ENCODE assay signal across 27 mouse cellular contexts in the genomic region with DNA sequence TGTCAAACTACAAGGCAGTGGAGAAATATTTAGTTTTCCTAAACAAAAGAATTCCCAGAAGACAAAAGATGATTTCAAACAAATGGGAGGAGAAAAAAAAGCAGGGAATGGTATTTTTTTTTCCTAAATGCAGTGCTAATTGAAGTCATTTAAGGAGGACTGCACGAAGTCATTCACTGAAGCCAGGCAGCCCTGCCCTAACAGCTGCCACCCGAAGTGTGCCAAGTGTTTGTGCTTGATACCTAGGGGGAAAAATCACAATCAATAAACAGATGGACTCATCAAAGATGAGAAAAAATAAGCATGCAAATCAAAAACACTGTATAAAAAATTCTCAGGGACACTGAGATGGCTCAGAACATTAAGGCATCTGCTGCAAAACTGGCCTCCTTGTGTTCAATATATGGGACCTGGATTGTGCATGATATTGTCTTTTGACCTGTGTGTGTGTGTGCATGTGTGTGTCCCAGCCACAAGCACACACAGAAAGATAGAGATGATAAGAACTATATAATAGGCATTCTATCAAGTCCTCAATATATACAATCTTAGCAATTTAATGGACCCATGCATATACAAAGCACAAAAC.
DNase-seq lines count a peak whose midpoint lies in the region; ATAC-seq and TF ChIP-seq lines count a peak whose summit lies in the region.
"Had no signal": no experiment of that assay in that cellular context is flagged by ENCODE, and none has a peak within 500 bp of the region (broad histone marks: within the 10 kb centered on the region; RNA-seq: fewer than 3 reads in every experiment).

No protein-coding gene starts in this region.

- TF ChIP-seq POLR2A in brain, embryonic 14.5 days (IDR thresholded peaks at IDR 0.05; ENCODE audit: borderline replicate concordance, extremely low read depth, insufficient read depth, insufficient read length, poor library complexity, severe bottlenecking) = no peak

- DNase-seq in forebrain, embryonic 10.5 days (ENCODE audit: extremely low spot score, low spot score) = no peak
- DNase-seq in left cerebral cortex, postnatal 4 days = peak; percentile 66
- DNase-seq in left cerebral cortex, postnatal 10 days (ENCODE audit: extremely low spot score in 1 of 2, low spot score in 2 of 2) = no peak
- peak; percentile 83 for DNase-seq in brain, embryonic 14.5 days (ENCODE audit: low read depth)
- no peak for DNase-seq in spleen, postnatal 10 days (ENCODE audit: low spot score in 2 of 2)
- no peak for DNase-seq in Muller cell, postnatal 12 days (ENCODE audit: inconsistent ontology term)
- DNase-seq: adrenal gland, postnatal 14 days; cerebellum, adult 18-20 months; heart, adult 2 months; heart, postnatal 14 days; kidney, adult 8-10 months; kidney, postnatal 4 days; liver, embryonic 13.5 days; lung, adult 18-20 months; lung, postnatal 4 days; thymus, adult 18-20 months; thymus, postnatal 25 days had no signal

- no peaks in the 10 kb centered on the region for H3K36me3 ChIP-seq in forebrain, embryonic 12.5 days (replicated peaks)
- H3K36me3 ChIP-seq in forebrain, embryonic 10.5 days (replicated peaks) = no peaks in the 10 kb centered on the region
- H3K36me3 ChIP-seq in forebrain, embryonic 16.5 days (ENCODE audit: control insufficient read depth, insufficient read depth) = no peaks in the 10 kb centered on the region
- H3K36me3 ChIP-seq: hindbrain, embryonic 15.5 days; liver, embryonic 13.5 days; midbrain, embryonic 13.5 days had no signal

- 60% methylated on average over 2 of the region's 2 CpGs for WGBS in forebrain, embryonic 12.5 days
- 73% methylated on average over 2 of the region's 2 CpGs for WGBS in forebrain, embryonic 10.5 days
- WGBS in forebrain, embryonic 16.5 days = 23% methylated on average over 2 of the region's 2 CpGs

- no peaks in the 10 kb centered on the region for H3K27me3 ChIP-seq in forebrain, embryonic 12.5 days
- no peaks in the 10 kb centered on the region for H3K27me3 ChIP-seq in forebrain, embryonic 10.5 days (ENCODE audit: poor library complexity, severe bottlenecking)
- H3K27me3 ChIP-seq in forebrain, embryonic 16.5 days (replicated peaks; ENCODE audit: control insufficient read depth, insufficient read depth, low read length) = no peaks in the 10 kb centered on the region
- H3K27me3 ChIP-seq: hindbrain, embryonic 15.5 days; limb, embryonic 15.5 days; liver, embryonic 13.5 days; megakaryocyte, embryonic 14.5 days; midbrain, embryonic 13.5 days had no signal

- intact Hi-C loops in left cerebral cortex, postnatal 4 days (cut with DNase I) = no loop called here
- intact Hi-C loops in left cerebral cortex, postnatal 10 days (cut with DNase I) = loop anchor here (10.0 kb wide), 1 partner anchor 165 kb away; no protein-coding TSS in a partner anchor

- H3K9me3 ChIP-seq in forebrain, embryonic 12.5 days = no peaks in the 10 kb centered on the region
- H3K9me3 ChIP-seq in forebrain, embryonic 10.5 days = no peaks in the 10 kb centered on the region
- H3K9me3 ChIP-seq in forebrain, embryonic 16.5 days (ENCODE audit: control insufficient read depth, low read length) = 0 out of 2 replicates have a peak, but pooled peaks cover 3% of the 10 kb centered on the region
- H3K9me3 ChIP-seq: hindbrain, embryonic 15.5 days; limb, embryonic 10.5 days; limb, embryonic 15.5 days; liver, embryonic 13.5 days; midbrain, embryonic 13.5 days had no signal

- no peak overlapping the region for H3K4me3 ChIP-seq in forebrain, embryonic 12.5 days (replicated peaks)
- H3K4me3 ChIP-seq in forebrain, embryonic 10.5 days = no peak overlapping the region
- no peak overlapping the region for H3K4me3 ChIP-seq in forebrain, embryonic 16.5 days (replicated peaks; ENCODE audit: low read length)
- H3K4me3 ChIP-seq: heart, adult 2 months; hindbrain, embryonic 15.5 days; limb, embryonic 10.5 days; limb, embryonic 15.5 days; liver, embryonic 13.5 days; megakaryocyte, embryonic 14.5 days; midbrain, embryonic 13.5 days had no signal

- H3K9ac ChIP-seq in forebrain, embryonic 12.5 days = no peak overlapping the region
- H3K9ac ChIP-seq in forebrain, embryonic 16.5 days (replicated peaks; ENCODE audit: low read depth, low read length) = no peak overlapping the region
- H3K9ac ChIP-seq: hindbrain, embryonic 15.5 days; limb, embryonic 15.5 days; liver, embryonic 13.5 days; midbrain, embryonic 13.5 days had no signal

- no peak overlapping the region for H3K27ac ChIP-seq in forebrain, embryonic 12.5 days
- no peak overlapping the region for H3K27ac ChIP-seq in forebrain, embryonic 10.5 days
- H3K27ac ChIP-seq in forebrain, embryonic 16.5 days (ENCODE audit: low read length) = no peak overlapping the region
- H3K27ac ChIP-seq: heart, adult 2 months; hindbrain, embryonic 15.5 days; kidney, postnatal 0 days; limb, embryonic 10.5 days; limb, embryonic 15.5 days; liver, embryonic 13.5 days; midbrain, embryonic 13.5 days had no signal

- 0 out of 2 replicates have a peak, but pooled peaks cover 4% of the 10 kb centered on the region for H3K4me1 ChIP-seq in forebrain, embryonic 12.5 days
- H3K4me1 ChIP-seq in forebrain, embryonic 10.5 days = no peaks in the 10 kb centered on the region
- no peaks in the 10 kb centered on the region for H3K4me1 ChIP-seq in forebrain, embryonic 16.5 days (replicated peaks; ENCODE audit: control insufficient read depth, insufficient read depth, low read length)
- H3K4me1 ChIP-seq: limb, embryonic 10.5 days; liver, embryonic 13.5 days had no signal

- ATAC-seq in forebrain, embryonic 12.5 days (ENCODE audit: low FRiP score) = 0 out of 2 replicates have a peak, but pooled peaks have one; percentile 23
- peak; percentile 84 for ATAC-seq in forebrain, embryonic 16.5 days
- ATAC-seq: intestine, embryonic 16.5 days; lung, postnatal 0 days; midbrain, embryonic 13.5 days had no signal

- TF ChIP-seq CTCF in brain, embryonic 14.5 days (IDR thresholded peaks at IDR 0.05; ENCODE audit: borderline replicate concordance, extremely low read depth, insufficient read depth, insufficient read length) = no peak

- no peak overlapping the region for H3K4me2 ChIP-seq in forebrain, embryonic 12.5 days
- no peak overlapping the region for H3K4me2 ChIP-seq in forebrain, embryonic 16.5 days (ENCODE audit: low read length)
- H3K4me2 ChIP-seq: hindbrain, embryonic 15.5 days; limb, embryonic 15.5 days; liver, embryonic 13.5 days; midbrain, embryonic 13.5 days had no signal

Comparison
In these comparisons a context has a peak if more than half of its experiments do, and no peak if none do; other contexts are left out.
1. DNase-seq: peak in left cerebral cortex, postnatal 4 days (single experiment) and brain, embryonic 14.5 days (single experiment); none in forebrain, embryonic 10.5 days (single experiment), left cerebral cortex, postnatal 10 days (0 of 2), spleen, postnatal 10 days (0 of 2) and Muller cell, postnatal 12 days (single experiment).